Mouse (Mus musculus) adrenal gland, postnatal 36 days (tissue): ENCODE data around the gene Gm3002. TPM values are rescaled to one million over a fixed set of nuclear protein-coding genes. Genes with fewer than 3 reads are reported as not detected.
"Not testable (repeated sequence)": the region's sequence is repeated elsewhere in the genome, so short reads cannot be mapped to it uniquely, and the experiment has no call there.

Source experiments
- DNase-seq, 2 experiments: peaks; one replicate each; pipeline ENCODE4 v3.0.0; 2021; ENCODE audit warnings: mixed read lengths in 1 of 2
- long read RNA-seq, 2 experiments: library from polyadenylated mRNA; stranded (forward); transcript quantifications; one replicate each; pipeline ENCODE4 v2.0.0; 2021; ENCODE audit warnings: borderline sequencing depth in 2 of 2
- total RNA-seq, 2 experiments: library from RNA; stranded (reverse); gene quantifications; 2 replicates each; pipeline ENCODE4 v1.2.3; 2021

Gm3002 gene
- total RNA-seq, result under 1 TPM in 1 of 2 experiments, not detected in 1; 0.20 TPM
- long read RNA-seq, experiment 1, result 0 reads
- long read RNA-seq, experiment 2, result 0 reads

DNA sequence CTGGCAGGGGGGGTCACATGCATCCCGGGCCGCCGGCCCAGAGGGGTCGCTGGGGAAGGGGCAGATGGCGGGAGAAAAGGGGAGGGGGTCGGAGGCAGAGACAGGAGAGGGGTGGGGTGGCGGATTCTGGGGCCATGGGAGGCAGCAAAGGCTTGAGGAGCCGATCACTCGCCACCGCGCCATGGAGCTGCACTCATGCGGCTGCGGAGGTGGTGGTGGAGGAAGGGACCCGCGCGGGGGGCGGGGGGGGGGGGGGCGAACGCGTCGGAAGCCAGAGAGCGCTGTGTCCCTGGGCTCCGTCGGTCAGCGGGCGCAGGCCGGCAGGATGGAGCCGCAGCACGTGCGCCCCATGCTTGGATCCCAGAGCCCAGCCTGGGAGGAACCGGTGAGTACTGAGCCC is at the start of gene Gm3002:
Gm3002 (plus strand) TSS at position 301 of the 400 bp plus-strand sequence.
- not testable (repeated sequence) for DNase-seq

DNA sequence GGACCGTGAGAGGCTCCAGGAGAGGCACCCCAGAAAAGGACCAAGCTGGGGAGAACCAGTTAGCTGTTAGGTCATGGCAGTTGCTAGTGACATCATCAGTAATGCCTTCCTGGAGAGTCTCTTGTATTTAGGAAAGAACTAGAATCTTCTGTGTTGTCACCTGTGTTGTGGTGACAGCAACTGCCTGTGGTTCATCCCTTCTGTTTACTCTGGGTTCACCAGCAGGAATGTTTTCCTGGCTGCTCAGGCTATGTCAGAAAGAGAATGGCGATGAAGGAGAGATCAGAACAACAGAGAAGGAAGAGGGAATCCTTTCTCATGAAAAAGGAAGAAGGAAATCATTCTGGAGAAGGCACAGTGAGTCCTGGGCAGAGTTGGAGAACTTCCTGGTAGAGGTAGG is 36.1 kb downstream of the Gm3002 start, which contains the start of gene Gm3033:
Gm3033 (plus strand) TSS at position 301 of the 400 bp plus-strand sequence.
- DNase-seq, result not testable (repeated sequence)

DNA sequence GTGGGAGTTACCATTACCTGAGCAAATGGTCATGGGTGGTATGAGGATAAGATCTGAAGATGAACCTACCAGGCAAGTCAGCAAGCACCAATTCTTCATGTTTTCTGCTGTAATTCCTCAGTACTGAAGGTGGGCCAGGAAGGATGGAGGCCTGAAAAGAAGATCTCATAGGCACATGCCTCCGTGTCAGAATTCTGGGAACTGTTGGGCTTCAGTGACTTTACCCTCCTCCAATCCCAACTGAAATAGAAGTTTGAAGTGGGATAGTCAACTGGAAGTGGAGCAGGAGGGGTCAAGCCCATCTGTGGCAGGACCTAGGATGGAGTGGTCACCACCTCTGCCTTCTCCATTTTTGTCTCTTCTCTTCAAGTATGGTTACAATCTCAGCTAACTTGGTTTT is 74.0 kb downstream of the Gm3002 start, which contains the start of gene Gm2916:
Gm2916 (plus strand) TSS at position 301 of the 400 bp plus-strand sequence.
- DNase-seq, result not testable (repeated sequence)

DNA sequence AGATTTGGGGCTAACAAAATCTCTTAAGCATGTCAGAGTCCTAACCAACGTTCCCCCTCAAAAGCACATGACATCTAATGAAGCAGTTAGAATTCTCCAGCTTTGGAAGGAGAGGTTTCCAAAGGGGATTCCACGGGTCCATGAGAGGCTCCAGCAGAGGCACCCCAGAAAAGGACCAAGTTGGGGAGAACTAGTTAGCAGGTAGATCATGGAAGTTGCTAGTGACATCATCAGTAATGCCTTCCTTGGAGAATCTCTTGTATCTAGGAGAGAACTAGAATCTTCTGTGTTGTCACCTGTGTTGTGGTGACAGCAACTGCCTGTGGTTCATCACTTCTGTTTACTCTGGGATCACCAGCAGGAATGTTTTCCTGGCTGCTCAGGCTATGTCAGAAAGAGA is 121.6 kb downstream of the Gm3002 start, which contains the start of gene Gm3029:
Gm3029 (plus strand) TSS at position 301 of the 400 bp plus-strand sequence.
- DNase-seq, result not testable (repeated sequence)

DNA sequence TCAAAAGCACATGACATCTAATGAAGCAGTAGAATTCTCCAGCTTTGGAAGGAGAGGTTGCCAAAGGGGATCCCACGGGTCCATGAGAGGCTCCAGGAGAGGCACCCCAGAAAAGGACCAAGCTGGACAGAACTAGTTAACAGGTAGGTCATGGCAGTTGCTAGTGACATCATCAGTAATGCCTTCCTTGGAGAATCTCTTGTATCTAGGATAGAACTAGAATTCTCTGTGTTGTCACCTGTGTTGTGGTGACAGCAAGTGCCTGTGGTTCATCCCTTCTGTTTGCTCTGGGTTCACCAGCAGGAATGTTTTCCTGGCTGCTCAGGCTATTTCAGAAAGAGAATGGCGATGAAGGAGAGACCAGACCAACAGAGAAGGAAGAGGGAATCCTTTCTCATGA is 153.4 kb downstream of the Gm3002 start, which contains the start of gene Gm3095:
Gm3095 (plus strand) TSS at position 301 of the 400 bp plus-strand sequence.
- not testable (repeated sequence) for DNase-seq

DNA sequence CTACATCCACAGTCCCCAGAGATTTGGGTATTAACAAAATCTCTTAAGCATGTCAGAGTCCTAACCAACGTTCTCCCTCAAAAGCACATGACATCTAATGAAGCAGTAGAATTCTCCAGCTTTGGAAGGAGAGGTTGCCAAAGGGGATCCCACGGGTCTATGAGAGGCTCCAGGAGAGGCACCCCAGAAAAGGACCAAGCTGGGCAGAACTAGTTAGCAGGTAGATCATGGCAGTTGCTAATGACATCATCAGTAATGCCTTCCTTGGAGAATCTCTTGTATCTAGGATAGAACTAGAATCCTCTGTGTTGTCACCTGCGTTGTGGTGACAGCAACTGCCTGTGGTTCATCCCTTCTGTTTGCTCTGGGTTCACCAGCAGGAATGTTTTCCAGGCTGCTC is 188.2 kb downstream of the Gm3002 start, which contains the start of gene Gm3099:
Gm3099 (plus strand) TSS at position 301 of the 400 bp plus-strand sequence.
- DNase-seq, result not testable (repeated sequence)

Other genes starting within 250 kb of the Gm3002 start
- gene Gm3012, start 175.6 kb upstream of the Gm3002 start, total RNA-seq, result not detected
- gene Gm3020, start 158.0 kb upstream of the Gm3002 start, total RNA-seq, result not detected
- not detected for gene Gm3043, start 121.3 kb upstream of the Gm3002 start, total RNA-seq
- gene Gm3033, start 36.2 kb downstream of the Gm3002 start, total RNA-seq, result not detected
- gene Gm2916, start 74.1 kb downstream of the Gm3002 start, total RNA-seq, result not detected
- gene Gm3029, start 121.7 kb downstream of the Gm3002 start, total RNA-seq, result not detected
- not detected for gene Gm3095, start 153.5 kb downstream of the Gm3002 start, total RNA-seq
- not detected for gene Gm3099, start 188.3 kb downstream of the Gm3002 start, total RNA-seq
- gene Gm5796, start 213.9 kb downstream of the Gm3002 start, total RNA-seq, result under 1 TPM; 0.16 to 0.83 TPM